Mouse (Mus musculus) heart, adult 8-10 months (tissue): ENCODE data around the gene Nfkb2. TPM values are rescaled to one million over a fixed set of nuclear protein-coding genes. Genes with fewer than 3 reads are reported as not detected.

Experiments used
- DNase-seq: peaks from one replicate; pipeline ENCODE4 v3.0.0; 2022; ENCODE audit warnings: low spot score
- total RNA-seq, 4 experiments: library from RNA; stranded (reverse); gene quantifications; 2 replicates each; pipeline ENCODE4 v1.2.4; 2022

The Nfkb2 gene
- total RNA-seq, 4 experiments from 2014 or later = 17.9 to 22.3 (median 20.1) TPM

- DNase-seq = peak; percentile 67
Measured at GRCm38 (mm10) chr19:46308706-46309435, 4.8 kb downstream of the Nfkb2 start.

- no peak for DNase-seq
Measured at GRCm38 (mm10) chr19:46309651-46310305, 5.7 kb downstream of the Nfkb2 start.

- no peak for DNase-seq
Measured at GRCm38 (mm10) chr19:46310312-46310865, 6.3 kb downstream of the Nfkb2 start.

GRCm38 (mm10) chr19:46311341-46311740 is 7.2 kb downstream of the Nfkb2 start:
- no peak for DNase-seq

- DNase-seq = no peak
Measured at GRCm38 (mm10) chr19:46312566-46312965, 8.4 kb downstream of the Nfkb2 start.

- no peak for DNase-seq
Measured at GRCm38 (mm10) chr19:46313116-46313515, 9.0 kb downstream of the Nfkb2 start.

GRCm38 (mm10) chr19:46313591-46313990 is 9.5 kb downstream of the Nfkb2 start:
- no peak for DNase-seq

- no peak for DNase-seq
Measured at GRCm38 (mm10) chr19:46314151-46314601, 10.1 kb downstream of the Nfkb2 start.

GRCm38 (mm10) chr19:46314872-46315742 is 11.0 kb downstream of the Nfkb2 start:
- no peak for DNase-seq

- no peak for DNase-seq
Measured at GRCm38 (mm10) chr19:46315752-46316610, 11.9 kb downstream of the Nfkb2 start.

- no peak for DNase-seq
Measured at GRCm38 (mm10) chr19:46316846-46317545, 12.9 kb downstream of the Nfkb2 start.

GRCm38 (mm10) chr19:46317546-46317885 is 13.4 kb downstream of the Nfkb2 start:
- DNase-seq = no peak

- DNase-seq = no peak
Measured at GRCm38 (mm10) chr19:46318031-46318471, 13.9 kb downstream of the Nfkb2 start.

- no peak for DNase-seq
Measured at GRCm38 (mm10) chr19:46318586-46319378, 14.7 kb downstream of the Nfkb2 start.

GRCm38 (mm10) chr19:46320076-46320785 is 16.1 kb downstream of the Nfkb2 start:
- DNase-seq = no peak

GRCm38 (mm10) chr19:46321101-46321943 is 17.2 kb downstream of the Nfkb2 start:
- DNase-seq = no peak

GRCm38 (mm10) chr19:46322144-46322995 is 18.2 kb downstream of the Nfkb2 start:
- no peak for DNase-seq
